Comparison of ENCODE assay signal across 23 mouse cellular contexts in genomic region chr2:37939997-37940396, GRCm38 (mm10).
"Had no signal": no experiment of that assay in that cellular context is flagged by ENCODE, and none has a peak within 500 bp of the region (broad histone marks: within the 10 kb centered on the region; RNA-seq: fewer than 3 reads in every experiment).

No protein-coding gene starts in this region.

- ATAC-seq: hindbrain, postnatal 0 days; intestine, embryonic 16.5 days; liver, embryonic 12.5 days had no signal

- H3K4me3 ChIP-seq: heart, embryonic 10.5 days; heart, embryonic 12.5 days; hindbrain, embryonic 13.5 days; hindbrain, embryonic 15.5 days; kidney, embryonic 15.5 days; limb, embryonic 13.5 days; limb, embryonic 15.5 days; liver, embryonic 12.5 days had no signal

- H3K36me3 ChIP-seq: hindbrain, embryonic 13.5 days; hindbrain, embryonic 15.5 days had no signal

- DNase-seq: gastrocnemius, postnatal 14 days; gastrocnemius, postnatal 36 days; heart, adult 18-20 months; heart, postnatal 10 days; kidney, adult 11 months; kidney, adult 8-10 months; kidney, postnatal 14 days; kidney, postnatal 36 days; layer of hippocampus, adult 9-11 months; layer of hippocampus, postnatal 36 days; left cerebral cortex, postnatal 4 days had no signal

- H3K9ac ChIP-seq: heart, embryonic 12.5 days; hindbrain, embryonic 13.5 days; hindbrain, embryonic 15.5 days; kidney, embryonic 15.5 days; limb, embryonic 13.5 days; limb, embryonic 15.5 days; liver, embryonic 12.5 days; liver, embryonic 14.5 days had no signal

- H3K4me2 ChIP-seq: heart, embryonic 12.5 days; hindbrain, embryonic 13.5 days; hindbrain, embryonic 15.5 days; kidney, embryonic 15.5 days; limb, embryonic 13.5 days; limb, embryonic 15.5 days; liver, embryonic 12.5 days had no signal

- H3K27ac ChIP-seq: heart, embryonic 10.5 days; hindbrain, embryonic 13.5 days; hindbrain, embryonic 15.5 days; hindbrain, postnatal 0 days; kidney, embryonic 15.5 days; kidney, postnatal 0 days; limb, embryonic 13.5 days; limb, embryonic 15.5 days; liver, embryonic 12.5 days; liver, embryonic 14.5 days had no signal

- H3K9me3 ChIP-seq: heart, embryonic 10.5 days; heart, embryonic 12.5 days; hindbrain, embryonic 13.5 days; hindbrain, embryonic 15.5 days; kidney, embryonic 15.5 days; limb, embryonic 13.5 days; limb, embryonic 15.5 days; liver, embryonic 12.5 days had no signal

- H3K27me3 ChIP-seq: heart, embryonic 12.5 days; hindbrain, embryonic 13.5 days; hindbrain, embryonic 15.5 days; kidney, embryonic 15.5 days; limb, embryonic 13.5 days; limb, embryonic 15.5 days; liver, embryonic 12.5 days had no signal

- H3K4me1 ChIP-seq: heart, embryonic 10.5 days; heart, embryonic 12.5 days; hindbrain, embryonic 13.5 days; hindbrain, embryonic 15.5 days; kidney, embryonic 15.5 days; limb, embryonic 15.5 days; liver, embryonic 12.5 days had no signal
